Mouse (Mus musculus) cerebellum, postnatal 14 days (tissue): Measurements from ENCODE around the gene Rasd1.
A peak's percentile ranks its signal among the peaks of the same experiment; 100 is the strongest.

Experiments
- DNase-seq, 2 experiments: peaks; one replicate each; pipeline ENCODE4 v3.0.0; 2021; ENCODE audit warnings: mixed read lengths in 2 of 2

Gene Rasd1

DNA sequence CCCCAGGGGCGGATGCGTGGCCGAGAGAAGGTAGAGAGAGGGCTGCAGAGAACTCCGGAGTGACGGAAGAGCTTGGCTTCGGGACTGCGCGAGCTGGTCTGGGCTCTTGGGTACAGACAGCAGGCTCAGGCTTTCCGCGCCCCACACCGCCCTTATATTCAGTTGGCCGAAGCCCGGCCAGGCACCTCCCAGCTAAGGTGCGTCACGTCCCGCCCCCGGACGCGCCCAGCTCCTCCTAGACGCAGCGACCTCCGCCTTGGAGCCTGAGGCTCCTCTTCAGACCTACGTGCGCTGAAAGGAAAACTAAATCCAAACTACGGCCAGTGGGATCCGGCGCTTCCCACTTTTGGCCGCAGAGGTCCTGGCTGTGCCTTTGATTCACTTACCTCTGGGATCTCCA lies at the start of gene Rasd1:
Rasd1 (minus strand) TSS at position 127 of the 400 bp plus-strand sequence.
- DNase-seq: peak; percentile 81 to 85

DNA sequence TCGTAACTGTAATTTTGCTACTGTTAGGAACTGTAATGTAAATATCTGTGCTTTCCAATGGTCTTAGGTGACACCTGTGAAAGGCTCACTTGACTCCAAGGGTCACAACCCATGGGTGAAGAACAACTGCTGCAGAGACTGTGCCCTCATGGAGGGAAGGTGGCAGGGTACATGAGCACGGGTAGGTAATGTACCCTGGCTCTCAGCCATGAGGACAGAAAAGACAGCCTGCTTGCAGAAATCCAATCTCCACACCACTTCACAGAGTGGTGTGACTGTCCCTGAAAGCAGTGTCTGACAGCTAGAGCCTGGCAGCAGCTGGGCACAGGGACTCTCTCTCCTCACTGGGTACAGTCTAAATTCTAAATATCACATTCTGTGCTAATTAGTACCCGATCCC lies 46.8 kb upstream of the Rasd1 start:
- DNase-seq: no peak

DNA sequence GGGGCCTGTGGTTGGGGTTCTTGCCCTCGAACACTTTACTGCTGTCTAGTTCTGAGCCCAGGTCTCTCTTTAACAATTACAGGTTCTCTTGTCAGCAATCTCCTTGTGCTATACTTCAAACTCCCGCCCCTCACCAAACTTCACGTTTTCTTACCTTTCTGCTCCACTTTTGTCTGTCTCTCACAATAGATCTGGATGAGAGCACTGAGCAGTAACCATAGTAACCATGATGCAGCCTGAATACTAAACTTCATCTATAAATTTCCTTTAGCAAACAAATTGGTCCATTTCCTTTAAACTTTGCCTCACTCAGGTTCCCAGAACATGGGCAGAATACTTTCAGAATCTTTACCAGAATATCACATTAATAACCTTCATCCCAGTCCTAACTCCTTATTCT lies 44.7 kb upstream of the Rasd1 start:
- DNase-seq: no peak

DNA sequence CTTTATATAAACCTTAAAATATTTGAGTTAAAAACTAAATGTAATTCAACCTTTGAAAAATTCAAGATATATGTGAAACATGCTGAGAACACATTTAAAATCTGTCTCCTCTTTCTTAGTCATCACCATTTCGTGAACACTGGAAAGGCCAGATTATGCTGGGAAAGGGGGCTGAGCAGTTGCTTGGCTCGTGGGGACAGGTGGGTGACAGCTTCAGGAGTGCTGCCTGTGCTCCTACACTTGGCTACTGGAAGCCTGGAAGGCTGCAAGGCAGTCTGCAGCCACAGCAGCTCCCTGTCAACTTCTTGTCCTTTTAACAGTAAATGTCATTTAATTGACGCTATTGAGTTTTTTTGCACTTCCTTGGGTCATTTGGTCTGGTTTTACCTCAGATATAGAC lies 41.1 kb upstream of the Rasd1 start:
- DNase-seq: no peak

DNA sequence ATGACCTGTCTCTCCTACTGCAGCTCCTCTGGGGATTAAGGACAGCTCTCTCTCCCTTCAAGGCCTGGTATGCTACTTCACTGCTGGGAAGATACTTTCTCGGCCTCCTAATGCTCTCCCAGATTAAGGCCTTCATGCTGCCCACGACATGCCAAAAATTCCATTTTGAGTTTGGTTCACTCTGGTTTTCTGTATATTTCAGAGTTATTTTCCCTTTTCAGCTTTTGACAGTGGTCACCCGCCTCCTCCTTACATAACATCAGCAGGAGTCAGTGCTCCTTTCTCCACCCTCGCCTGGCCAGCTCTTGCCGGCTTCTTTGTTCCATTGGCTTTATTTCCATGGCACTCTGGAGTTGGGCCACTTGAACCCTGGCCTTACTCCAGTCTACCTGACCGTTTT lies 40.0 kb upstream of the Rasd1 start:
- no peak for DNase-seq

DNA sequence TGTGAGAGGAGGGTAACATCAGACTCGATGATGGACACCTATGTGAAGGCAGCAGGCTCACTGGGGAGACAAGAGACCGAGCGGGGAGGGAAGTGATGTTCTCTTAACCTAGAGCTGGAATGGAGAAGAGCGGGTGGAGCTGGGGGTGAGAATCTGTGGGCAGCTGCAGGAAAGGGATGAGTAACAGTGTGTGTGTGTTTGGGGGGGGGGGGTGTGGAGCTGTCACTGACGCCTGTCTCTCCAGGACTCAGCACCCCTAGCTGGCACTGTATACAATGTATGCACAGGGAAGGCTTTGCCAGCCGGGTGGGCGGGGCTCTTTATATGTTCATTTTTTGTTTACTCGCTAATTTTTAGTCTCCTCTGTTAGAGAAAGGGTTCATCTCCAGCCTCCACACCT lies 39.1 kb upstream of the Rasd1 start:
- DNase-seq: no peak

DNA sequence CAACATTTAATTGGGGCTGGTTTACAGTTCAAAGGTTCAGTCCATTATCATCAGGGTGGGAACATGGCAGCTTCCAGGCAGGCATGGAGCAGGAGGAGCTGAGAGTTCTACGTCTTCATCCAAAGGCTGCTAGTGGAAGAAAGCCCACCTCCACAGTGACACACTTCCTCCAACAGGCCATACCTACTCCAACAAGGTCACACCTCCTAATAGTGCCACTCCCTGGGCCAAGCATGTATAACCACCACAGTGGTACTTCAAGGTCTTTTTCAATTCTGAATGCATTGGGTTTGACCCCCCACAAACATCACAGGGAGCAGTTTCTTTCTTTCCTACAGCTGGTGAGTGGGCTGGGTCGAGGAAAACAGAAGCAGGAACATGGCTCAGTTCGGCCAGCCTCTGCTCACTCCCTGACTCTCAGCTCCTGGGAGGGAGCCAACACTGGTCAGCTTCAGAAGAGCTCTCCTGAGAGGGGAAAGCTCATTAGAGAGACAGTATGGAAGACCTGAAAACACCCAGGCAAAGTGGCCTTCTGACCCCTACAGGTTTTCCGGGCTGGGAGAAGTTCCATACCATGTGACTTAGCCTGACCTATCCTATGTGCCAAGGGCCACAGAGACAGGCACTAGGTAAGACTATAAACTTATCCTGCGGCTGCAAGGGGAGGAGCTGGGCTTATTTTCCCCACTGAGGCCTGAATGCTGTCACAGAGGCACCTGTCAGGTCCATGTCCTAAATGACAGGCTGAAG lies 36.7 kb upstream of the Rasd1 start:
- no peak for DNase-seq

DNA sequence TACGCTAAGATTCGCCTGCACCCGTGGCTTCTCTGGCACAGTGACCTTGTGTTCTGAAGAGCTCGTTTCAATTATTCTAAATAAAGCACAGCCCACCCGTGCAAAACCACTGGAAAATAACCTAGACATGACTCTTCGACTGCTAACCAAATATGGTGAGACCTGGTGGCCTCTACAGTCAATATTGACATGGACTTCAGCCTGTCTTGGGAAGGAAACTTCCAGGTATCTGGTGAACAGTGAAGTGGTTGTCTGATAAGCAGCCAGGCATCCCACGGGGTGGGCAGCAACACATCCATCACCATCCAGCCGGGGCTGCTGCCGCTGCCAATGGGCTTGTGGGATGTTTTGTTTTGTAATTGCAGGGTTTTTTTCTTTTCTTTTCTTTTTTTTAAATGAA lies 29.6 kb upstream of the Rasd1 start:
- no peak for DNase-seq

DNA sequence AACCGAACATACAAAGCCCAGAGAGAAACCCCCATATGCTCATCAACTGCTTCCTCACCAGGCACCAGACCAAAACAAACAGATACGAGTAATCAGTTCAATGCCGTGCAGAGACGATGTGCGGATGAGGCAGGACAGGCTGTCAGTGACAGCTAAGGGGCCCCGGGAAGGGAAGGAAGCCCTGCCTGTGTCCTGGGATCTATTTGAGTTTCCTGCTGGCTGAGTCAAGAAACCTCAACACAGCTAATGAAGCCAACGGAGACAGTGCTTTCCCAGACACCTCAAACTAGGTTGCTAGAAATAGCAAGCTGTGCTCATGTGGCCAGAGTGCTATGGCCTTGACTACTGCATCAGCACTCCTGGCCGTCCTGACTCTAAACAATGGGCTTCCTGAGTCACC lies 26.6 kb upstream of the Rasd1 start:
- no peak for DNase-seq

DNA sequence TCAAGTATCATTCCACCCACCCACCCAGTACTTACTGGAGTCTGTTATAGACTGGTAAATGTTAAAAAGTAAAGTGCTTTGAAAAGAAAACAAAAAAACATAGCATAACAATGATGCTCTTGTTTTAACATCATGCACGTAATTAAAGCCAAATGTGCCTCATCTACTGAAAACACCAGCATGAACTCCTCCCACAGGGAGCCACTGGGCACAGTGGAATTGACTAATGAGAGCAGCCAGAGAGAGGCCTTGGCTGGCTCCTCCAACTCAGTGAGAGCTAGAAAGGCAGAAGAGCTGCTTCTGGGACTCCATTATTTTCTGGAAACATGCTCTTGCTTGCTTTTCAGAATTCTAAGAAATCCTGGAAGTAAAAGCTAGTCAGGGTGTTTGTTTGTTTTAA lies 24.7 kb upstream of the Rasd1 start:
- DNase-seq: no peak

DNA sequence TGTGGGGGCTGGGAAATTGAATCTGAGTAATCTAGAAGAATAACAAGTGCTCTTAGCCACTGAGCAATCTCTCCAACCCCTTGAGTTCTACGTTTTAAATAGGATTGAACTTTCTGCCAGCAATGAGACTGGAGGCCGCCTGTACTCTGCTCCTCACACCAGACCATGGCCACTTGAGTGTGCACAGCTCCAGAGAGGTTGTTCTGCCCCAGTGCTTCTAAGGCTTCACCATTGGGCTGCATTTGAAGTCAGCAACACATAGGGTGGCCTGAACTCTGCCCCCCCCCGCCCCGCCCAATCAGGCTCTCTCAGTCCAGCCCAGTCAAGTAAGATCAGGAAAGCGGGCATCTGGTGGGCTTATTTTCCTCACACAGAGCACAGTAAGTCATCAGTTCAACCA lies 13.1 kb upstream of the Rasd1 start:
- no peak for DNase-seq

DNA sequence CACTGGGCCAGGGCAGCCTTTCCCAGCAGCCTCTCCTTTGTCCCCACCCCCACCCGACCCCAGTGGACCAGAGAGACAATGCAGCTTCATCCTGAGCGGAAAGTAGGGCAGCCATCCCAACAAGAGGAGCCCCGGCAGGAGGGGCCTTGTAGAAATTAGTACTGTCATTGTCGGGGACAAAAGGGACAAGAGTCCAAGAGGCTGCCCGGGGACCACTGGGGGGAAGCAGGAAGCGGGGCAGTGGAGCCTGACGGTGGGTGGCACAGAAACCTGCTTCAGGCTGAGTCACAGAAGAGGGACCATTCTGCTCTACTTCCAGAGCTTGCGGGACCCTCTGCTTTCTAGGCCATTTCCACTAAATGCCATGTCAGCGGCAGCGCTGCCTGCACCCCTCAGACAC lies 10.5 kb upstream of the Rasd1 start:
- no peak for DNase-seq

DNA sequence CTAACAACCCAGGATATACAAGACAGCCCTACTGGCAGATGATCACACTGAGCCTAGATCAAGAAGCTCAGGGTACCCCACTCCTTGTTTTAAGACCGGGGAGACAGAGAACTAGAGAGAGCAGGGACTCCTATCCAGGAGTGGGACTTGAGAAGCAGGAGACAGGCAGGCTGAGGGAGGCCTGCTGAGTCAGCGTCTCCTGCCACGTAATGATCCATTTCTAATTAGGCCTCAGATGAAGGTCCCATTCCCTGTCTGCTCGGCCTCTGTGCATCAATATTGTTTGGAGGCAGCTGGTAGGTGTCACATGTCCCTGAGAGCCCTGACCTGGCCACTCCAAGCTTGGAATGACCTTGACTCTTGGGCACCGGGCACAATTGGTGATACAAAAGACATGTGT lies 8.6 kb upstream of the Rasd1 start:
- no peak for DNase-seq

DNA sequence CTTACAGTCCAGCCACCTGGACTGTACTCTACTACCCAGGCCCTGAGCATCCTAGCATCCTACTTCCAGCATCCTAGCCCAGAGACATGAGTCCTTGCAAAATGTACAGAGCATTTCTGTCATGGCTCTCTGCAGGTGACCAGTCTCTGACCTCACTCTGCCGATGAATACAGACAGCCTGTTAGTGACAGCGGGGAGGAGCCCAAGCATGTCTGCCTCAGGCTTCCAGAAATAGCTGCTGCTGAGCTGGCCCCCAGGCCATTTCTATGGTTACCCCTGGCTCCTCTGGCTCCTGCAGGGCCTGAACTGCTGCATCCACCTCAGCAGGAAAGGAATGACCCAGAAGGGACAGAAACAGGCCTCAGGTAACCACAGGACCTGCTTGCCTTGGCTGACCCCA lies 6.9 kb upstream of the Rasd1 start:
- DNase-seq: no peak

DNA sequence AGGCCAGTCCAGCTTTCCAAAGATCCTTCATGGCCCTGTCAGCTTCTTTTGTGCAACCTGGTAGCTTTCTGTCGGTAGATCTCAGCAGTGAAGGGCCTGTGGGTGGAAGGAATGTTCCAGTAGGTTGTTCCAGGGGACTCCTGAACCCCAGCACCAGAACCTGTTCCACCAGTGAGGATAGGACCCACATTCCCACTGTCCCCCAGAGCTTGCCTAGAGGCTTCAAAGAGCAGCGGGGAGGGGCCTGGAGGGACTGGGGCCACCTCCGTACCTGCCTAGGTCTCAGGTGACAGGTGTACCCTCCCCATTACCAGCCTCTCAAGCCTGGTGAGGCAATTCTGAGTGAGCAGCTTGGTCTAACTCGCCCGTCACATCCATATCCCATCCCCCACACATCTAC lies 6.0 kb upstream of the Rasd1 start:
- DNase-seq: no peak

DNA sequence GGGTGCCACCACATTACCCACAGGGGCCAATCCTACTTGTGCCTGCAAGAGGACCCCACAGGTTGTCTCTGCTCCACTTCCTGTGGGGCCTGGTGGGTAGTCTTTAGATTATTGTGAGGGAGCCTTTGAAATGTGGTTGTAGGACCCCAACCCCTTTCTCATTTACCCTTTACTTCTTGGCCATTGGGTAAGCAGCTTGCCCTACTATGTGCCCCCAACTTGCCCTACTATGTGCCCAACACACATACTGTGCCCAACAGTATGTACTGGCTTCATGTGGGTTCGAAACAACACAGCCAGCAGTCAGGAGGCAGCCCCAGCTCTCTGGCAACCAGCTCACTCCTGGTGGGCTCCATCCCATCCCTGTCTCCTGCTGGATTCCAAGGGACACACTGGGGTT lies 3.0 kb upstream of the Rasd1 start:
- no peak for DNase-seq

DNA sequence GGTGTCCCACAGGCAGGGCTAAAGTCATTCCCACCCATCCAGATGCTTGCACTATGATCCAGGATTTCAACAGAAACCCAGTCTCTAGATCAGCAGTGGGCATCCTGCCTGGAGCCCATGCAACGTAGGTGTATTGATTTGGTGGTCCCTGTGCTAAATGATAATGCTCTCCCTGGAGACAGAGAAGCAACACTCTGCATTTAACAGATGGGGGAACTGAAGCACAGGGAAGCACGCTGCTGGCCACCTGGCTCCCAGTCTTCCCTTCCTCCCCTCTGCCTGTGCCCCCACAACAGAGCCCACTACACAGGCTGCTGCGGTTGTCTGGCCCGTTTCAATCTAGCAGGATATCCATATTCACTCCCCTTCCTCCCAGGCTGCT lies 1.3 kb upstream of the Rasd1 start:
- DNase-seq: no peak

DNA sequence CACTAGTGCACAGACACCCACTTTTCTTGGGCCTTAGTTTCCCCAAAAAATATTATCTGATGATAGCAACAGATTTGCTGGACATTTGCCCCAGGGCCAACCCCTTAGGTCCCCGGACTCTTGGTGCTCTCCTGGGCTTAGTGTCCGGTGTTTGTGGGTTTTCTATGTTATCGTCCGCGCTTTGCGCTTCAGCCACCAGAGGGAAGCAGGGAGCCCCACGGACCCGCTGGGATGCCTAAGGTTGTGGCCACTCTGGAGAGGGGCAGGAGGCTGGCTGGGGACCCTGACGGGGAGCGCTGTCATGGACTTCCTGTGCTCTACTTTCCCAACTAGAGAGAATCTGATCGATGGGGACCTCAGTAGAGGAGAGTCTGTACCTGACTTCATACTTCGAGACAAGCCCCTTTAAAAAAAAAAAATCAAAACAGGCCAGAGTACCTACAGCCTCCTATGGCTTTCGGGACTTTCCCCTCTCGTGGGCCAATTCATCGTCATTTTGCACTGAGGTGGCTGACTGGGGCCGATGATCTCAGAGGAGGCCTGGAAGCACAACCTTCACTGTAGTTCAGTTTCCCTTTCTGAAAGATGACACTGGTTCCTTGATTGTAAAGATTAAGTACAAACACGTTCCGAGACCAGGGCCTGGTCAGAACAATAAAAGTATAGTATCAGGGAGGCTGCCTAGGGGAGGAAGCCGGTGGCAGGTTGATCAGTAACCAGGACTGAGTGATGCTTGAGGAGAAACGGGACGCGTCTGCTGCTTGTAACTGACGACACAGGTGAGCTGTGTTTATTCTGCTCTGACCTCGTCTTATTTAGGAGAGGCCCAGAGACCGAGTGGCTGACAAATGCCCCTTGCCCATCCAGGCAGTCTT lies 720 bp upstream of the Rasd1 start:
- peak; percentile 90 to 91 for DNase-seq

DNA sequence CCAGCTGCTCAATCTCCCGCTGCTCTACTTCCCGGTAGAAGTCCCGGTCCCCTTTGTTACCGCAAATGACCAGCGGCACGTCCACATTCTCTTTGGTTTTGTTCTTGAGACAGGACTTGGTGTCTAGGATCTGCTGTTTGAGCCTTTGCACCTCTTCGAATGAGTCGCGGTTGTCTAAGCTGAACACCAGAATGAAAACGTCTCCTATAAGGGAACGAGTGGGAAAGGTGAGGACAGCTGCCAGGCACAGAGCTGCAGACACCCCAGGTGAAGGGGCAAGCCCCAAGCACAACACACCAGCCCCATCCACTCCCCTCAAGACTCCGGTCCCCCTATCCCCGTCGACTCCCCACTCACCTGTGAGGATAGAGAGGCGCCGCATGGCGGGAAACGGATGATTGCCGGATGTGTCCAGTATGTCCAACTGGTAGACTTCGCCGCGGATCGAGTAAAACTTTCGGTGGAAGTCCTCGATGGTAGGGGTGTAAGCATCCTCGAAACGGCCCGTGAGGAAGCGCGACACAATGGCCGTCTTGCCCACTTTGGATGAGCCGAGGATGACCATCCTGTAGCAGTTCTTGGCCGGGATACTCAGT lies 483 bp downstream of the Rasd1 start:
- peak; percentile 39 to 41 for DNase-seq

DNA sequence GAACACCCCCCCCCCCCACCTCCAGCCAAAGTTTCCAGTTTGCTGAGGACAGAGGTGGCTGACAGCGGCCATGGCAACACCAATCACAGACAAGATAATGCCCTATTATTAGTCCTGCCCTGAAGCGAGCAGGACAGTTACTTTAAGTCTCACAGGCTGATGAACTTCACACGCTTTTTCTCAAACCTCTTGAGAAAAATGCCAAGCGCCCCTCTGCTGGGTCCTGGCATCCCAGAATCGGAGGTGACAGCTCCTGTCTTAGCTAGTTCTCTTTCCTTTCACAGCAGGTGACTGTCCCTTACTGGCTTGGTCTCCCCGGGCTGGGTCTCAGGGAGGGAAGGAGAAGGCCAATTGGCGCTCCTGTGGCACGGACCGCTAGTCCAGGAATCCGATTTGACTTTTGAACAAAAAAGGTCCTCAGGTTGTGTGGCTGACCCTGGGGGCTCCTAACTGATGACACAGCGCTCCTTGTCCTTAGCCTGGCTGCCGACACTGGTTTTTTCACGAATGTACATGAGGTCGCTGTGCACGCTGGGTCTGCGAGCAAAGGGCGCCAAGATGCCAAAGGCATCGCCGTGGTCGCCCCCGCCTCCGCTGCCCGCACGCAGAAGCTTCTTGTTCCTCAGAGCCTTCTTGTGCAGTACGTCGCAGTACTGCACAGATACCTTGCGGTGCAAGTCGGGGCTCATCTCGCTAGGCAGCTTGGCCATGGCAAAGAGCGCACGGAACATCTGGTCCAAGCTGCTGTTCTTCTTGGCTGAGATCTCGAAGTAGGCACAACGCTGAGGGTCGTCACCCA lies 1.2 kb downstream of the Rasd1 start:
- DNase-seq: peak; percentile 28 to 38

DNA sequence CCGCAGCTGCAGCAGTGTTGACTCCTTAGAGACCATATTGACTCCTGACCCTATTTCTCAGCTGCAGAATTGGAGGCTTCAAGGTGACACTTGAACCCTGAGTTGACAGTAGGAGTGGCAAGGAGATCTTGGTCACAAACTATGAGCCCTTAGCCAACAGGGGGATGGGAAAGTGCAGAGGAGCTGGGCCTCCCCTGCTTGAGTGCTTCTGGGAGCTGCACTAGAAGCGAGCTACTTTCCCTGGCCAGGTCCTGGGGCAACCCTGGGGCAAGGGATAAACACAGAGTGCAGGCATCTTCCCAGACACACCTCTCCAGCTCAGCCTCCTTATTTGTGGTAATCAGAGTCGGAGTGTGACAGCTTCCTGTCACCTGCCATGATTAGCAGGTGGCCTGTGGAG lies 2.2 kb downstream of the Rasd1 start:
- no peak for DNase-seq

DNA sequence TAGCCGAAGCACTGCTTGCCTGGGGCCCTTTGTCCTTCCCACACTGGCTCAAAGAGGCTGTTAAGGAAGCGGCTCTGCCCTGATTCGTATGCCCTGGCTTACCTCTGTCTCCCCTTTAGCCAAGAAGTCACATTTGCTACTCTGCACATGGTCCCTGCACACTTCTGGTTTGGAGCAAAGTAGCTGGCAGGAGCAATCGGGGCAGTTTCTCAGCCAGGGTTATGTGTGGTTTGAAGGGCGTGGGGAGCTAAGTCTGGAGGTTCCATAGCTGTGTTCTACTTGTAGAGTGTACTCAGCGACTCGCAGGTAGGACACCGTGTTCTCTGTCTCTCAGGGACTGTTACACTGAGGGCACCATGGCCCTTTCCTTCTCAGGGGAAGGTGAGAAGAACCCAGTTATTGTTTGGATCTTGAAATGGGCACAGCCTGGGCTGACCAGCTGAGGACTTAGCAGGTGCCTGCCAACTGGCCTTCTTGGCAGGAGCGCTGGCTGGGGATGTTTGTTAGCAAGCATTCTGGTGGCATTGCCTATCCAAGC lies 3.3 kb downstream of the Rasd1 start:
- DNase-seq: peak; percentile 31 to 37
